Mouse (Mus musculus) kidney, adult 18-20 months (tissue): ENCODE measurements around the gene Mllt3.
"Not testable (repeated sequence)": the region's sequence is repeated elsewhere in the genome, so short reads cannot be mapped to it uniquely, and the experiment has no call there.

Experiments used
- DNase-seq: peaks from one replicate; pipeline ENCODE4 v3.0.0; 2021

Mllt3 gene

DNA sequence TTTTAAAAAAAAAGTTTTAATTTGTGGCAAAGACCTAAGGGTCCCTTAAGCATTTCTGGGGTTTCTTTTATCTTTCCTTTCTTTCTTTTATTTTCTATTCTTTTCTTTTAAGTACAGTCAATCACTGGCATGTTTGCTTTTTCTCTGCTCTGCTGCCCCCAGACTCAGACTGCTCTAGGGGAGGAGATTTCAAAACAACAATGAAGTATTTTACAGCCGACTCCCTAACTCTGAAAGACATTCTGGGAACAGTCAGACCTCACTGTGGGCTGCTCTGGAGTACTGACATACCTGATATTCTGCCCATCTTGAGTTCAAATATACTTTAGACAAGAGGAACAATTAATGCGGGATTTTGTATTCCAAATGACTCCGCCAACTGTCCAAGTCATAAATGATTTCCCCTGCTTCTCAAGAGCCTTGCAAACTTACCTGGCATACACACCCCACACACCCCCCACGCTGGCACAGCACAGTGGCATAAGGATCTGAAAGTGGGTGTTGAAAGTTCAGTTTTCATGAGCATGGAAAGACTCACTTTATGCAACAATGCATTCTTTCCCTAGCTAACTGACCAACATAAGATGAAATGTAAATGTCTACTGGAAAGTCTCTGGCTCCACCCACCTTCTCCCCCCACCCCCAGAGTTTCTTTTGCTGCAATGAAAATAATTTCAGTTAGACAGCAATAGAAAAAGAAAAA is 21.1 kb downstream of the Mllt3 start:
- no peak for DNase-seq

DNA sequence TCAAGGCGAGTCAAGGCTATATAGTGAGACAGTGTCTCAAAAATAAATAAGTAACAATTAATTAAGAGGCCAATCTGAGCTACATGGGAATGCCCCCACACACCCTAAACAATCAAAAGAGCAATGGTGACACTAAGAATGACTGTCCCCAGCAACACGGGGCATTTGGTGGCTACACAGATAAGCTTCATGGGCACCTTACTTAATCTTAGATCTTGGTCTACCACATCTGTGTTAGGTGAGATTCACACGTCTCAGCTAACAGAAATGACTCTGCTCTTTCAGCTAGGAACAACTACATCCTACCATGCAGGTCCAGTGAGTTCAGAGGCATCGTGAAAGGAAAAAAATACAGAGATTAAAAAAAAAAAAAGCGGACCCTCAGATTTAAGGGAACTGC is 22.7 kb downstream of the Mllt3 start:
- no peak for DNase-seq

DNA sequence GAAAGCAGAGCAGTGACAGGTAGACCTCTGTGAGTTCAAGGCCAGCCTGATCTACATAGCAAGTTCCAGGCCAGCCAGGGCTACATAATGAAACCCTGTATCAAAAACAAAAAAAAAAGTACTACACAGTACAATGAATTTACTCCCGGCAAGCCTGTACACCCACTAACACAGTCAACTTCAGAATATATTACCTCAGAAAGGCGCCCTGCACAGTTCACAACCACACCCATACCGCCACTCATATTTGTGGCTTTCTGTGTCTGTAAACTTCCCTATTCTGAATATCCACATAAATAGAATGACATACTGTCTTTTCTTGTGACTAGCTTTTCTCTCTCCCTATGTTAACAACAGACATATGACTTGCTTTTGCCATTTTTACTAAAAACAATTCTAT is 27.4 kb downstream of the Mllt3 start:
- no peak for DNase-seq

DNA sequence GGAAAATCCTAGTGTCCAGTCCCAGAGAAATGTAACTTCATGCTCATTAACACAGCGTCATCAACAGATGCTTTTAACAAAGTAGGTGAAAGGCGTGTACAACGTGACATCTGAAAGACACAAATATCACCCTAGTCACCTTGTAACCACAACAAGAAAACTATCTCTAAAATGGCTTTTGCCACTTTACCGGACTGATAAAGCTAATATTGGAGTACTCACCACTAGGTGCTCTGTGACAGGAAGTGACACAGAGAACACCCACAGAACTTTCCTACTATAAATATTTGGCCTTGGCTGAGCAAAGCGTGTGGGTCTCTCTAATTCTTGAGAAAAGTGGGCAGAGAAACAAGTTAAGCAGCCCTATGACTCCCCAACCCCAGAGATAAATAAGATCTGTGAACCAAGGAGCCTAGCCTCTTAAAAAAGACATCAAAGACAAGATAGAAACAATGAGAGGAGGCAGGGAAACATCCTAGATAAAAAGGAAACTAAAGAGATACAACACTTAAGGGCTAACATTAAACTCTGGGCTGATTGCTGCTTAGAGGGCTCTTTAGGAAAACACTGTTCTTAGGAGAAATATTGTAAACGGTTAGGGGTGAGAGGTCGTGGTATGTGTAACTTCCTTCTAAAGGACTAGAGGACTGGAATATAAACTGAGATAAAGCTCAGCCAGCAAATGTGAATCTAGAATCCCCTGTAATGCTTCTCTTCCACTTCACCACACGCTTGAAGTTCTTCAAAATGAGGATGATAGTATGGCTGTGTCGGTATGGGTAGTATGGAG is 29.8 kb downstream of the Mllt3 start:
- DNase-seq, result no peak

DNA sequence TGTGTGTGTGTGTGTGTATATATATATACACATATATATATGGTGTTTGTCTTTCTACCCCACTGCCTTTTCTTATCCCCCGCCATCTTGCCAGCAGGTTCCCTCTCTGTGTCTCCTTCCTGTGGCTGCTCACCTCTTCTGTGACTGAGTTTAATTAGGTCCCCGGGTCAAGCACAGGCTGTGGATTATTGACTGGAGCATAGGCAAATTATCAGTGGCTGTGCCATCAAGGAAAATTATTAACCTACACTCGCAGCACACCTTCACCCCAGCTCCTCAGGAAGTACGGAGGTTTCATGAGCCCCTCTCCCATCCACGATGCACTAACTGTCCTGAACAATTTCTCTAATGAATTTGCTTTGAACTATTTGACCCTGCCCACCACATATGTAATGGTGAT is 41.5 kb downstream of the Mllt3 start:
- DNase-seq, result no peak

DNA sequence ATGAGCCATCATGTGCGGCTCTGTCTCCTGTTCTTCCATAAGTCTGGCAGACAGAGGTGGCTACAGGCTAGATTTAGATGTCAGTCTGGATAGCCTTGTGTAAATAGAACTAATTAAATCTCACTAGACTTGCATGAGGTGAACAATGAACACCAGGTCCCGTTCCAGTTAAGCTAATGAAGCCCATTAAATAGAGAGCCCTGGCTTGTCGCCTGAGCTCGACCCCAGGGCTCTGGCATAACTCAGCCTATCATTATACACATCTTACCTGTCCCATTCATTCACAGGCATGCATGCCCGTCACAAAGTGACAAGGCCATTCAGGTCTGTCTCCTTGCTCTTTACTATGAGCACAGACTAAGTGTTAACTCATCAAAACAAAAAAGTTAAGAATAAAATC is 42.2 kb downstream of the Mllt3 start:
- DNase-seq, result no peak

DNA sequence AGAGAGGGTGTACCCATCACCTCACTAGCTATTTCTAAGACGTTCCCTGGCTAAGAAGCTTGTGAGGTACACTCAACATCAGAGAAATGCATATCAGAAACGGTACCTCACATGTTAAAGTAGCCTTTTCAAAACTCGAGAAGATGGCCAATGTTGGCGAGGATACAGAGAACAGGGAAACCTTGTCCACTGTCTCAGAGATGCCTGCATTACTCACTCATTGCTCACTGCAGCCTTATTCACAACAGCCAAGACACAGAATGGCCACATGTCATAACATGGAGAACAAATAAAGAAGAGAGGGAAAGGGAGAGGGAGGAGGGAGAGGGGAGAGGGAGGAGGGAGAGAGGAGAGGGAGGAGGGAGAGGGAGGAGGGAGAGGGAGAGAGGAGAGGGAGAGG is 47.9 kb downstream of the Mllt3 start:
- no peak for DNase-seq

DNA sequence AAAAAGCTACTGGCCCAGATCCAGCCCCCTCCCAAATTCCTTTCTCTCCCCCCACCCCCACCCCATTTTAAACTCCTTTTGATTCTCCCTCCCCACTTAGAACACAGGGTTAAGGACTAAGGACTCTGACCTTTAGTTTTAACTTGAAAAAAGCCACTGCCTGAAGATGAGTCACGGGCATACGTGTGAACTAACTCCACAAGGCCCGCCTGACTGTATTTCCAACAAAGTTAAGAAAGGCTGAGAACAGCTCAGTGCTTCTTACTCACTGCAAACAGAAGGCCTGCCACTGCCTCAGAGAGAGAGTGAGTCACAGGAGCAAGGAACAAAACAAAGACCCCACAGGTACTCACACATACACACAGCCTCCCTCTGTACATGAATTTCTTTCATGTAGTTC is 48.6 kb downstream of the Mllt3 start:
- DNase-seq, result peak; percentile 16

DNA sequence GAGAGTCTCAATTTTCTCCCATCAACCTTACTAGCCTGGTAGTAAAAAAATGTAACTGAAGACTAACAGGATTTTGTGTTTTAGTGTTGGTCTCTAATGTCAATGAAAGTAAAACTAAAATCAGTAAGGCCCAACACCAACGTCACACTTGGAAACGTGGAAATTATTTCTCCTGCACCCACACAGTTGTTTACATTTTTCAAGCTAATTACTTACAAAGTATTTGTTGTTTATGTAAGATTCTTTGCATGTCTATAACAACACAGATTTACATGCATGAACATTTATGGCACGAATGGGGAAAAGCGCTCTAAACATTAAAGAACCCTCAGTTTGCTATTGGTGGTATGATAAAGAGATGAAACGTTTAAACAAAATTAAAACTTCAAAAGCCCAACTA is 49.1 kb downstream of the Mllt3 start:
- DNase-seq, result no peak

DNA sequence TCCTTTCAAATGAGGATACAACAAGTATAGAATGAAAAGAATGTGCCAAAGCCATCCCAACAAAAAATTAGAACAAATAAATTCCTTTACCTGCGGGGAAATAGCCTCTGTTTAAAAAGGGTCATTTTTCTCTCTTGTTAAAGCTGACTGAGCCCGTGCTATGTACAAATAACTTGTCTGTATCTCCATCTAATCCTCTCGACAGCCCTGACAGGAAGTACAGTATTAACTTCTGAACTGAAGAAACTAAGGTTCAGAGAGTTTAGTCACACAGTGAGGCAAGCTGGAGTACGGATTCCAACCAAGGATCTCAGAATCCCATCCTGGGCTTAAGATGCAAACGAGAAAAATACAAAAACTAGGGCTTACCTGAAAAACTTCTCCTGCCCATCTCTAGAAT is 50.6 kb downstream of the Mllt3 start:
- DNase-seq, result no peak

DNA sequence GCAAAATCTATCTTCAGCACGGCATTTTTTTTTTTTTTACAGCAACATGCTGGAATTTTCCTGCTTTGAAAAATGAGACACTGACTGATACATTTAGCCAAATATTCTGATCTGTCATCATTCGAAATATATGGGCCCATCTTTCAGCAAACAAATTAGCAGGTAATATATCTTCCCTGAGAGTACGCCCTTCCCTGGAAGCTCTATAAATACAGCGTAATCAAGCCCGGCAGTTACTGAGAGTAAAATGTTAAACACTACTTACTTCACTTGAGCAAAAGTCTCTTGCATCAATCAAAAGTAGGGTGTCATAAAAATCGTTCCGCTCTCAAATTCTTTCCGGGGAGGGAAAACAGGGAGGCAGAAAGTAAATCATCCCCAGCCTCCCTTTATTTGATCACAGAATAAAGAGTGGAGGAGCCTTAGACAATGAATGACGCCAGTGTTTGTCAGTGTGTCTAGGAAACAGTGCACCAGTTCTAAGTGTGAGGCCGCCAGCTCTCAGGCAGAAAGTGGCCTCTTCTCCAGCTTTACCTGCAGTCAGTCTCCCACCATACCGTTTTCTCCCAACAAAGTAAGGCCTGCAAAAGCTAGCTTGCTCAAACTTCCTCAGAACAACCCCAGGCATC is 55.2 kb downstream of the Mllt3 start:
- DNase-seq, result no peak

DNA sequence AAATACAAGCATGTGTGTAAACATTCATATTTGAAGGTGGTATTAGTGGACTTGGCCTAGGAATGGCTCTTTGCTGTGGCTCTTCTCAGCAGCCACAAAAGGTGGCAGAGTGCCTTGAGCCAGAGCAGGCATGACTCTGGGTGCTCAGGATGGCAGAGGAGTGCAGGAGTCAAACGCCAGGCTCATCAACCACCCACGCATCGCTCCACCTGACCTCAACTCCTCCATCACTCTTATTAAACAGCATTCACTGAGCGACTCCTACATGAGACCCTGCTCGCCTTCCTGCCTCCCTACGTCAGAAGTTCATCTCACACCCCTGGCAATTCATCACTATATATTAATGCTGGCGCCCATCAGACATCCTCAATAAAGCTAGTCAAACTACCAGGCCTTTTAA is 67.3 kb downstream of the Mllt3 start:
- DNase-seq, result no peak

DNA sequence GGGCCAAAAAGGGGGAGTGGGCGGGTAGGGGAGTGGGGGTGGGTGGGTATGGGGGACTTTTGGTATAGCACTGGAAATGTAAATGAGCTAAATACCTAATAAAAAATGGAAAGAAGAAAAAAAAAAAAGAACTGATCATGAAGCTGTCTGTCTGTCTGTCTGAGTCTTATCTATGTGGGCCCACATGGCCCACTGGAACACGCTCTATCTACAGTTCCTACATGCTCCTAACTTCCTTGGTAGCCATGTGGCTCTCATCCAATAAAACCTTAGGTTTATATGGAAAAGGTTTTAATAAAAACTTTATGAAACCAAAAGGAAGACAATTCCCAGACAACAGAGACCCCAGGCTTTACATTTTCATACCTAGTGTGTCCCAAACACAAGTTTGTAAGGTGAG is 68.3 kb downstream of the Mllt3 start:
- not testable (repeated sequence) for DNase-seq

DNA sequence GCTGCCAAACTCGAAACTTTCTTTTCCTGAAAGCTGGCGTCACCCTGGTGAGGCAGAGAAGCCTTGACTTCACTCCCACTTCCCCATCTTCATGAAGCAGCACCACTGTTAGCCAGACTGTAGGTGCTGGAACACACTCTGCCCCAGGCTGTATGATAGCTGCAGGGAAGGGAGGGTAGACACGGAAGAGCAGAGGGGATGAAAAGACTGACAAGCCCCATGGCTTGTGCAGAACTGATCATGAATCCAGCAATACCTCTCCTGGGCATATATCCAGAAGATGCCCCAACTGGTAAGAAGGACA is 69.4 kb downstream of the Mllt3 start:
- DNase-seq, result no peak

DNA sequence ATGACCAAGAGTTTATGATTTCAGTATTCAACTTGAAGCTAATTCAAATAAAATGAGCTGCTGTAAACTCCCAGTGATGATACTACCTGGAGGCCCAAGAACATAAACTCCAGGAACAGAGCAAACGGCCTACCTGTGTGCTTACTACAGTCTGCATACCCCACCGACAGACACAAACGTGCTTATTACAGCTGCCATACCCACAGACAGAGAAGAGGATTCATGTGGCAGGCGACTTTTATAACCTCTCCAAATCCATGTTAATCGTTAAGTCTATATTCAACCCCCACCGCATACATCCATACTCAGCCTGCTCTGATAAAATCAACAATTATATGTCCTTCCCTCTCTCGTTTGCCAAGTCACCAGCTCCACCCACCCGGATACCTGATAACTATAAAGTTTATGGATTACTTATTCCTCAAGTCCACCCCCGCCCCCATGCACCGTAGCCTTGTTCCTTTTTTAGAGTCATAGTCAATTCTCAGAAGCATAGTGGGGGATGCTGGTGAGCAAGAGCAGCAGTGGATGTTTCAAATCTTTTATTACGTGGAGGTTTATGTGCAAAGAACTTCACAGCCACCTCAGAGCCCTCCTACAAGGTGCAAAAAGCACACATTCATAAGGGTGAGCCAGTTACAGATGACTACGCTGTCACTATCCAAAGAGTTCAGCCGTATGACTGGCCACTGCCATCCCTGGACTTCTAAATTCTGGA is 70.0 kb downstream of the Mllt3 start:
- DNase-seq, result no peak

DNA sequence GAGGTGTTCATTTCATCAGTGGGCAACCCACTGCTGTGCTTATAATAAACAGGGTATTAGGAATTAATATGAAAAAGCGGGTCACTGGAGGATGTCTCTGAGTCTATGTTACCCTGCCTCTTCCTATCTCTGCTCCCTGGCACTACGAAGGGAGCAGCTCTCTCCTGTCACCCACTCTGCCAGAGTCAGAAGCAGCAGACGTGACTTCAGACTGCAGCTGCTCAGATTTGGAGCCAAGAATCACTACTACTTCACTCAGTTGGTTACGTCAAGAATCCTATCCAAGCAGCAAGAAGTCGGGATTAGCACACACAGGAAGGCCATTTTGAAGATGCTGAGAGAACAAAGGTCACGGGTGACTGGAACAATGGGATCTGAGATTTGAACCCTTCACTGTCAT is 71.3 kb downstream of the Mllt3 start:
- no peak for DNase-seq

DNA sequence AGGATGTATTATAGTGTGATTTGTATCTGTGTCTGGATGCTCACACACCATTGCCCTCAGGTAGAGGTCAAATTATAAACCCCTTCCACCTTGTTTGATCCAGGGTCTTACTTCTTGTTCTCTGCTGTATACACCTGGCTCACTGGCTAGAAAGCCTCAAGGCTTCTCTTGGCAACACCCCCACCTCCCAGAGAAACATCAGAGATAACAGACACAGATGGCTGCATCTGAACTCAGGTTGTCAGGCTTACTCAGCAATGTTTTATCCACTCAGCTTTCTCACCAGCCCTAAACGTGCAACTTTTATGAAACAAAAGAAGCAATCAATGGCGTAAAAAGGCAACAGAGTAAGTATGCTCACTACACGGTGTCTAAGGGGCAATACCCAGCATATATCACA is 75.3 kb downstream of the Mllt3 start:
- DNase-seq, result no peak

DNA sequence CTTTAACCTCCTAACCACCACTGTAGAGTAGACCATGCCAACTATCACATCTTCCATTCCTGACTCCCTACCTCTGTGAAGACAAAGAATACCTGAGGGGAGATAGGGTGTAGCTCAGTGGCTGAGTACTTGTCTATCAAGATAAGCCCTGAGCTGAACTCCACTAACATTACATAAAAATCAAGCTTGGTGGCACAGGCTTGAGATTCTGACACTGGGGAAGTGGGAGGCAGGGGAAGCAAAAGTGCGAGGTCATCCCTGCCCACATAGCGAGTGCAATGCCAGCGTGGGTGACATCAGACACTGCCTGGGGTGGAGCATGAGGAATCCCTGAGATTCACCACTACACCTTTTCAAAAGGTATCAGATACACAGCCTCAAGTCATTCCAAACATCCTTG is 76.0 kb downstream of the Mllt3 start:
- no peak for DNase-seq

DNA sequence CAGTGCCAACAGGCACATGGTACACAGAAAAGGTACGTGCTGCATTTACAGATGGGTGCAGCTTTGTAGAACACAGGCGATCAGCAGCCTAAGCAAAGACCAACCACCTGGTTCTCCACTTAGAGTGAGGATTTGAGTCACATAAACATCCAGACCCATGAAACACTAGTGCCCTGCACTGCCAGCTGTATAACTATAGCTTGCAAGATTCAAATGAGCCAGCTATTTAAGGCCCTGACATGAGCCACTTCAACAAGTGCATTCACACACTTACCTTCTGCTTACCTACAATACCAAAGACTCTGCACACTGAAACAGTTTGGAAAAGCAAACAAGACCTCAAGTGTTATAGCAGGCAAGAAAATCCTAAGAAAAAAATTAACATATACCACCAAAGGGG is 78.0 kb downstream of the Mllt3 start:
- DNase-seq, result no peak

DNA sequence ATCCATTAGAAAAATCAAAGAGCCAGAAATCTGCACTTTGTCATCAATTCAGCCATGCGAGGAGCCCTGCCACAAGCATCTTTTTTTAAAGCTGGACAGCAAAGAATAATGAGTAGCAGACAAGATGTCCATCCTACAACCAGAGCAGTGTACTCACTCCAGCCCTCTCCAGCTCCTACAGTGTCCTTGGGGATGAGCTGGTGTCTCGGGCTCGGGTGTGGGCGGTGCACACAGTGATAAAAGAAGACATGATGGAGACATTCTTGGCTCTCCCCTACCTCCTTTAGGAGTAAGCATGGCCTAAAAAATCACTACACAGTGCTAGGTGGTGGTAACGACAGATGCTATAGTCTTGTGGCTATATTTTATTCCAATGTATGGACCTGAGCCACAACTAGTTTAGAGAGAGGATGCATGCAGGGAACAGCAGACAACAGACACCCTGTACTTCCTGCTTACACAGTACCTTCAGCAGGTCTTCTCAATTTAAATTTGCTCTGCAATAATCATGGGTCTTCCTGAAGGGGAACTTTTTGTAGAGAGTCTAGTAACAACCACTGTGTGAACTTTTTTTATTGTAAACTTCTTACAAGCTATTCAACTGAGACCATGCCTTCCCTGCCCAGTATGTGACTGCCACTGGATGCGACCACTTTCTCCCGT is 78.6 kb downstream of the Mllt3 start:
- no peak for DNase-seq

DNA sequence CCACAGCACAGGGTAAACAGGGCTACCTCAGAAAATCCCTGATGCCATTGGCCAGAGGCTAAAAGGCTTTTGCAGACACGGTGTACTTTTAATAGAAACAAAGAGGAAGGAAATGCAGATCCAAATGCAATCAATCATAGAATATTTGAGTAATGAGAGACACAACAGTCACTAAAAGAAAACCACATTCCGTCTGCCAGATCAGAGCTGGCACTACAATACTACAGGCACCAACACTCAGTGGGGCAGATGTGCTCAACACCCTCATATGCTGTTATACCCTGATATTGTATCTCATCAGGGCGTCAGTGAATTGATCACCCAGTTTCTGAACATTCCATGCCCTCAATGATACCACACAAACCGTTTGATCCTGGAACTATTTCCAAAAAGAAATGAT is 79.4 kb downstream of the Mllt3 start:
- no peak for DNase-seq

DNA sequence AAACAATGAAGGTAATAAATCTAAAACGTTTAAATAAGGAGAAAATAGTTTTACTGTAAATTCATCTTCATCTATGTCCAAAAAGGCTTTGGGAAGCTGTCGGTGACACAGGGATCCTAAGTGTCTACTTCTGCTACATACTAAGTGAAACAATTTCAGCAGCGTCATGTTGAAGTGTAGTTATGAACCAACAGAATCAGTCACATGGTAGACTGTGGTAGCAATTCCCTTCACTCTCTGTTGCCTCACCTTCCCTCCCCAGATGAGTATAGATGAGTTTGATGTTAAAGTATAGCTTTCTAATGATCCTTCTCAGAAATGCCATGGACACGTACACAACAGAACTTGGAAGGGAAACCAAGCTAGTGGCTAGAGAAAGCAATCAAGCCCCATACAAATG is 79.9 kb downstream of the Mllt3 start:
- no peak for DNase-seq

DNA sequence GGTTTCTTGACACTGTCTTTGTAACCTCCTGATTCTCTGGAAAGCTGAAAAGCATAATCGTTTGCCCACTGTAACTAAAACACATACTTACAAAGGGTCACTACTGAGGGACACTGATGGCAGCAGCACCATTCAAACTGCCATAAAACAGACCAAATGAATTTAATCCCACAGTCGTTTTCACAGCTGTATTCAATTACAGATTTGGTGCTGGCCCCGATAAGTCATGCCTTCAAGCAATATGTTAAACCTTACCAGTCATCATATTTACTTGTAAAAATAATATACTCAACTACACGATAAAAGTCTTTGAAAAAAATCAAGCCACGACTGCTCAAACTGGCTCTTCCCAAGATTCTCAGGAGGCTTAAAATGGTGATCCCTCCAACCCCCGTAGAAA is 83.7 kb downstream of the Mllt3 start:
- DNase-seq, result no peak
